Mouse (Mus musculus) myocyte (in vitro differentiated cells): Measurements from ENCODE around the gene Cdrt4. TPM values are rescaled to one million over a fixed set of nuclear protein-coding genes. Genes with fewer than 3 reads are reported as not detected.
A peak's percentile ranks its signal among the peaks of the same experiment; 100 is the strongest.

Experiments
- H3K27me3 ChIP-seq: one replicate; pipeline ENCODE4 v1.6.1; 2011; ENCODE audit not compliant: control insufficient read depth, insufficient read depth, insufficient read length
- H3K36me3 ChIP-seq: one replicate; pipeline ENCODE4 v1.6.1; 2011; ENCODE audit not compliant: control insufficient read depth, insufficient read depth
- H3K4me2 ChIP-seq: one replicate; pipeline ENCODE4 v1.6.1; 2011; ENCODE audit warnings: low read depth, control low read depth
- H3K4me3 ChIP-seq: one replicate; pipeline ENCODE4 v1.5.1; 2011; ENCODE audit warnings: mild to moderate bottlenecking, control low read depth, moderate library complexity
- H3K79me2 ChIP-seq: one replicate; pipeline ENCODE4 v1.6.1; 2011; ENCODE audit not compliant: control insufficient read depth, insufficient read depth
- H3ac ChIP-seq: one replicate; pipeline ENCODE4 v1.6.1; 2011; ENCODE audit not compliant: control insufficient read depth, insufficient read length
- CEBPB ChIP-seq: IDR thresholded peaks from 2 replicates; pipeline ENCODE4 v1.6.1; 2011; ENCODE audit warnings: mild to moderate bottlenecking, moderate library complexity; ENCODE audit not compliant: poor library complexity, insufficient read depth, severe bottlenecking
- E2F4 ChIP-seq: IDR thresholded peaks from one replicate; pipeline ENCODE4 v1.6.1; 2011; ENCODE audit warnings: mild to moderate bottlenecking, control low read depth, moderate library complexity; ENCODE audit not compliant: insufficient read depth
- MAX ChIP-seq: IDR thresholded peaks from one replicate; pipeline ENCODE4 v1.6.1; 2011; ENCODE audit warnings: low read depth, mild to moderate bottlenecking, control low read depth
- MYOD1 ChIP-seq, 3 experiments: IDR thresholded peaks; one replicate each; pipeline ENCODE4 v1.6.1; 2011; ENCODE audit warnings: control low read depth in 2 of 3, low read depth in 2 of 3, mild to moderate bottlenecking in 2 of 3, moderate library complexity in 1 of 3; ENCODE audit not compliant: insufficient read length in 2 of 3, control insufficient read depth in 1 of 3
- MYOG ChIP-seq, 3 experiments: IDR thresholded peaks; one replicate each; pipeline ENCODE4 v1.6.1; 2011; ENCODE audit warnings: control low read depth in 2 of 3, low read depth in 2 of 3, mild to moderate bottlenecking in 2 of 3; ENCODE audit not compliant: insufficient read length in 2 of 3, control insufficient read depth in 1 of 3, insufficient read depth in 1 of 3
- POLR2A ChIP-seq: IDR thresholded peaks from one replicate; pipeline ENCODE4 v1.6.1; 2011; ENCODE audit warnings: low read depth, mild to moderate bottlenecking, control low read depth, moderate library complexity; ENCODE audit not compliant: insufficient read length
- POLR2AphosphoS2 ChIP-seq: IDR thresholded peaks from one replicate; pipeline ENCODE4 v1.6.1; 2011; ENCODE audit warnings: low read depth, control low read depth; ENCODE audit not compliant: insufficient read length
- REST ChIP-seq: IDR thresholded peaks from one replicate; pipeline ENCODE4 v1.6.1; 2011; ENCODE audit warnings: mild to moderate bottlenecking, control low read depth, moderate library complexity; ENCODE audit not compliant: insufficient read depth, insufficient read length
- SRF ChIP-seq: IDR thresholded peaks from one replicate; pipeline ENCODE4 v1.6.1; 2011; ENCODE audit warnings: low read depth; ENCODE audit not compliant: control insufficient read depth, insufficient read length
- TCF12 ChIP-seq: IDR thresholded peaks from one replicate; pipeline ENCODE4 v1.6.1; 2011; ENCODE audit warnings: mild to moderate bottlenecking, control low read depth; ENCODE audit not compliant: poor library complexity, insufficient read depth, severe bottlenecking
- TCF3 ChIP-seq: IDR thresholded peaks from one replicate; pipeline ENCODE4 v1.6.1; 2011; ENCODE audit warnings: low read depth, control low read depth; ENCODE audit not compliant: insufficient read length
- USF1 ChIP-seq: IDR thresholded peaks from one replicate; pipeline ENCODE4 v1.6.1; 2011; ENCODE audit warnings: low read depth, mild to moderate bottlenecking, control low read depth, moderate library complexity
- polyA plus RNA-seq: library from polyadenylated mRNA; unstranded; fragments of >200 nt; fragmentation: generic; extraction: Trizol; gene quantifications from one replicate; pipeline ENCODE4 v1.2.1, GENCODE M21; 2012; ENCODE audit warnings: missing spikeins

Gene Cdrt4
- polyA plus RNA-seq, 1 experiment, result not detected

DNA sequence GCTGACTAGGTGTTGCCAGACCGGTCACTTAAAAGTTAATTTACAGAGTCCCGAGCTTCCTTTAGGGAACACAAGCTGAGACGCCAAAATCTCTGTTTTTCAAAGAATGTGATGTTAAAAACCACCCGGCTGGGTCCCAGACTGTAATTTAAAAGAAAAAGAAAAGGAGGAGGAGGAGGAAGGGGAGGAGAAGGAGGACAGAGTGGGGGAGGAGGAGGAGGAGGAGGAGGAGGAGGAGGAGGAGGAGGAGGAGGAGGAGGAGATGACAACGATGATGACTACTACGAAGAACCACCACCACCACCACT lies 30.3 kb upstream of the Cdrt4 start:
- TF ChIP-seq POLR2AphosphoS2 (no peak), MYOG (IDR thresholded peaks at IDR 0.05; ENCODE audit: control insufficient read depth in 1 of 3, insufficient read depth in 1 of 3, insufficient read length in 2 of 3, low read depth in 2 of 3) (no peak), USF1 (no peak), MAX (no peak)
- H3K4me2 ChIP-seq, result peak overlapping the region; percentile 63

DNA sequence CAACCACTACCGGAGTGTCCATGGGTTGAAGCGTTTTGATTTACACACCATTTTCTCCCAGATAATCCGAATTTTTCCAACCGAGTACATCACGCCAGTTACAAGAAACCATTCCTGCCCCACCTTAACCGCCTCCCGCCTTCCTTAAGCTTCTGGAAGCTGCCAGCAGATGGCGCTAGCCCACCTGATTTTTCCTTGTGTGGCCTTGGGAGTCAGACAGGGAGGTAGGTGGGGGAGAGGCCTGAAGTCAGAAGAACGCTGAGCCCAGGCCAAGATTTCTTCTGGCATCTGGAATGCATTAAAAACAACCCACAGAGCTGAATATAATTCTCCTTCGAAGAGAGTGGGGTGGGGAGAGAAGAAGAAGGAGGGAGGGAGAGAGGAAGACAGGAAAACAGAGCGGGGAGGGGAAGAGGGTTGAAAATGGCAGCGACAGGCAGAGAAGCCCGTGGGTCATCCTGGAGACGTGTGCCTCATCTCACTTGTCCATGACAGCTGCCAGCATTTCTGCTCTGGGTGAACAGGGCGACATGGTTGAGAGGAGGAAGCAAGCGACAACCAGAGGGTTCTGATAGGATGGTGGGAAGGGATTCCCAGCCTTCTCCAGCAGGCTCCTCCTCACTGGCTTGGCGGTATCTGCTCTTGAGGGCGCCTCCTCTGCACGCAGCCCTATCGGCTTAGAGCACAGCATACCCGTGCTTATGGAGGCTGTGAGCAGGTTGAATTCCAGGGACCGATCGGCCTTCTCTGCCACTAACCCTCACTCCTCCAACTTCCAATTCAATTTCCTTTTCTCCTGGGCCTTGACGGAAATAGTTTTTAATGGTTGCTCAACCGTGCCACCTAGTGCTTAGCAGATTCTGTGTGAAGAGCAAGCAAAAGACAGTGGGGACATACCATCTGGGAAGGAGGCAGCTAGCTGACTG lies 29.7 kb upstream of the Cdrt4 start:
- no peak overlapping the region for H3K4me3 ChIP-seq
- no peak overlapping the region for H3ac ChIP-seq

More for the DNA sequence above, 30.3 kb upstream of the Cdrt4 start:
- H3K79me2 ChIP-seq, result no peaks in the 10 kb centered on the region
- no peak overlapping the region for H3ac ChIP-seq
- no peak overlapping the region for H3K4me3 ChIP-seq
- no peaks in the 10 kb centered on the region for H3K36me3 ChIP-seq
- H3K27me3 ChIP-seq, result peaks cover 11% of the 10 kb centered on the region

DNA sequence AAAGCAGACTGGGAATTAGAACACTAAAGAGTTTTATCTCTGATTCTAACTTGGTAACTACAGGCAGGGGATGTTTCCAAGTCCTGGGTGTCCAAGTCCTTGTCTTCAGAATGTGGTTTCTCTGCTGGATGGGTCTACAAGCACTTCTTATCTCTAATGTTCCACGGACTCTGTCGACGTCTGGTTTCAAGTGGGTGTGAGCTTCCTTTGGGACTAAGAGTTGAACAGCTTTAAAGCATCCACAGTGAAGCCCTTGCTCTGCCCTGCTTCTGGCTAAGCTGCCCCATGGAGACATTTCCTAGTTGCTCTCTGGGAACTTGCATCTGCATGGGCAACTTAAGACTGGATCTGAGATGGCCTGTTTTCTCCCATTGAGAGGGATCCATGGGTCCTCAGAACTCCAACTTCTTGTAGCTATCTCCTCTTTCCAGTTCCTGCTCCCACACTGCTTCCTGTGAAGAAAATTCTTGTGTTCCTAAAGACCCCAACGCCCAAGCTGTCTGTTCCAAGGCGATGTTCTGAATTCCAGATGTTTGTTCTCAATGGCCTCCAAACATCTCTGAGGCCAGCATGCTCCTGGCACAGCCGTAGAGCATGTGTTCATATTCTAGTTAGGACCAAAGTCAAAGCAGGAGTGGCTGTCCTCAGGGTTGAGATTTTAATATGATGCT lies 26.8 kb upstream of the Cdrt4 start:
- no peaks in the 10 kb centered on the region for H3K79me2 ChIP-seq
- no peaks in the 10 kb centered on the region for H3K36me3 ChIP-seq
- H3K4me2 ChIP-seq, result no peak overlapping the region
- H3K27me3 ChIP-seq, result no peaks in the 10 kb centered on the region
- no peak for TF ChIP-seq CEBPB
- no peak for TF ChIP-seq SRF
- no peak for TF ChIP-seq E2F4
- no peak for TF ChIP-seq TCF12
- no peak for TF ChIP-seq MYOD1 (IDR thresholded peaks at IDR 0.05; ENCODE audit: control insufficient read depth in 1 of 3, insufficient read length in 2 of 3, low read depth in 2 of 3)
- TF ChIP-seq TCF3, result no peak
- H3ac ChIP-seq, result no peak overlapping the region
- no peak overlapping the region for H3K4me3 ChIP-seq

More for the DNA sequence above, 29.7 kb upstream of the Cdrt4 start:
- Histone ChIP-seq H3K79me2 (no peaks in the 10 kb centered on the region), H3K4me2 (peak overlapping the region; percentile 63), H3K27me3 (peaks cover 9% of the 10 kb centered on the region), H3K36me3 (no peaks in the 10 kb centered on the region)
- peak; percentile 40 for TF ChIP-seq TCF12
- TF ChIP-seq E2F4, result no peak
- no peak for TF ChIP-seq POLR2AphosphoS2

DNA sequence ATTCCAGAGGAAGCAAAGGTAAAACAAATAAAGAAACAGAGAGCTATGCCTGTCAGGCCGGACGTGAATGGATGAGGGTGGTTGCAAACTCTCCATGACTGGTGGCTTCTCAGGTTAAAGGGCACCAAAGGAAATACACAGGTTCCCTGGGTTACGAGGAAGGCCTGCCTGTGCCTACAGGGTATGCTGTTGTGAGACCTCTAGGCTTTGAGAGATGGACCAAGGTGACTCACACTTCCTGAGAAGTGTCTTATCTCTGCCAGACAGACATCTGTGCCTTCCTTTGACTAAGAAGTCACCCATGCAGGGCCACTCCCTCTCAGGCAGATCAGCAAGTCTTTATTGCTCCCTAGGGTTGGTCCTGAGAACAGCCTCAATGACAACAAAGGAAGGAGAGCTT lies 21.2 kb upstream of the Cdrt4 start:
- Histone ChIP-seq H3K4me2 (no peak overlapping the region), H3K27me3 (no peaks in the 10 kb centered on the region), H3K79me2 (no peaks in the 10 kb centered on the region), H3ac (no peak overlapping the region), H3K36me3 (no peaks in the 10 kb centered on the region), H3K4me3 (no peak overlapping the region)
- TF ChIP-seq USF1 (no peak), TCF3 (no peak), CEBPB (no peak), REST (no peak), MYOG (IDR thresholded peaks at IDR 0.05; ENCODE audit: control insufficient read depth in 1 of 3, insufficient read depth in 1 of 3, insufficient read length in 2 of 3, low read depth in 2 of 3) (no peak), SRF (no peak), MYOD1 (IDR thresholded peaks at IDR 0.05; ENCODE audit: control insufficient read depth in 1 of 3, insufficient read length in 2 of 3, low read depth in 2 of 3) (no peak), E2F4 (no peak), MAX (no peak), TCF12 (no peak), POLR2AphosphoS2 (no peak), POLR2A (no peak)

DNA sequence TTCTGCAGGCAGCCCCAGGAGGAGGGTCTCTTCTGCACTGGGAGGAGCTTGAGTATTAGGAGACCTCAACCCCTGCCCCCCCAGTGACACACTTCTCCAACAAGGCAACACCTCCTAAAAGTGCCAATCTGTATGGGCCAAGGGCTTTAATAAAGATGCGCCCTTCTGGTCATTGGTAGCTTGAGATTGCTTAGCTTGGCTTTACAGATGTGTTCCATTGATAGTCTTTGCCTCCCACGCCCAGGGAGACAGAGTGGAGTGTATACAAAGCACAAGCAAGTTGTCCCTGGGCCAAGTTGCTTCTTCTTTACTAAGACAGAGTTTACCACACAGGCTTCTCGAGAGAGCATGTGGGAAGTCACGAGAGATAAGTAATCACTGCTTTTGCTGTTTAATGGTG lies 20.4 kb upstream of the Cdrt4 start:
- no peak for TF ChIP-seq MYOG (IDR thresholded peaks at IDR 0.05; ENCODE audit: control insufficient read depth in 1 of 3, insufficient read depth in 1 of 3, insufficient read length in 2 of 3, low read depth in 2 of 3)
- Histone ChIP-seq H3K4me3 (no peak overlapping the region), H3K79me2 (no peaks in the 10 kb centered on the region), H3K27me3 (no peaks in the 10 kb centered on the region), H3ac (no peak overlapping the region), H3K36me3 (no peaks in the 10 kb centered on the region), H3K4me2 (no peak overlapping the region)
